Mouse (Mus musculus) myocyte (in vitro differentiated cells): ENCODE measurements around the gene Klhl28.

Source experiments
- MAX ChIP-seq: IDR thresholded peaks from one replicate; pipeline ENCODE4 v1.6.1; 2011; ENCODE audit warnings: low read depth, mild to moderate bottlenecking, control low read depth
- POLR2A ChIP-seq: IDR thresholded peaks from one replicate; pipeline ENCODE4 v1.6.1; 2011; ENCODE audit warnings: low read depth, mild to moderate bottlenecking, control low read depth, moderate library complexity; ENCODE audit not compliant: insufficient read length

- TF ChIP-seq MAX: no peak
- TF ChIP-seq POLR2A: no peak
Measured at GRCm38 (mm10) chr12:64966101-64966631, 832 bp upstream of the Klhl28 start.
